Comparison of ENCODE assay signal across 8 mouse cellular contexts in the genomic region with DNA sequence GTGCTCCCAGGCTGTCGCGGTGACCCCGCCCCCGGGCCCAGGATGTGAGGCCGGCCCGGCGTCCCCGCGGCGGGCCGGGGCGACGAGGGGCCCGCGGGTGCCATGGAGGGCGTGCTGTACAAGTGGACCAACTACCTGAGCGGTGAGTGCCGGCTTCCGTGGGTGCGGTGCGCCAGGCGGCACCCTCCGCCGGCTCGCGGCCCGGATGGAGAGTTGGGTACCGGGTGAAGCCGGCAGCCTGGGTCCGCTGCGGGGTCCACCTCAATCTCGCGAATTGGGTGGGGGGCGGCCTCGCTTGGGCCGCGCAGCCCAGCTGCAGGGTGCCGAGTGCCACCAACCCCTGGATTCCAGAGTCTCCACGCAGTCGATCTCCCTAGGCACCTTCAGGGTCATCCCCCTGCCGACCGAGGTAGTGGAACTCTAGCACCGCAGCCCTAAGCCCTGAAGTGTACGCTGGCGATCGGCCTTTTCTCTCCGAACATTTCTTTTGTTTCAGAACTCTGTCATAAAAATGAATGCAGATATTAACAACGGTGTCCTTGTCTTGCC. TPM values are rescaled to one million over a fixed set of nuclear protein-coding genes. Genes with fewer than 3 reads are reported as not detected.
DNase-seq lines count a peak whose midpoint lies in the region; ATAC-seq lines count a peak whose summit lies in the region.

No protein-coding gene starts in this region.

- H3K27me3 ChIP-seq in neural tube, embryonic 11.5 days (ENCODE audit: control insufficient read depth, insufficient read depth, low read length), result no peaks in the 10 kb centered on the region
- H3K27me3 ChIP-seq in limb, embryonic 12.5 days, result no peaks in the 10 kb centered on the region
- no peaks in the 10 kb centered on the region for H3K27me3 ChIP-seq in stomach, embryonic 16.5 days (ENCODE audit: control insufficient read depth, insufficient read depth, low read length)

- peak overlapping the region; percentile 60; the same call in 1 of the 2 replicates for H3K27ac ChIP-seq in neural tube, embryonic 11.5 days (ENCODE audit: low read depth, low read length)
- peak overlapping the region; percentile 85 for H3K27ac ChIP-seq in limb, embryonic 12.5 days
- peak overlapping the region; percentile 73 for H3K27ac ChIP-seq in stomach, embryonic 16.5 days (ENCODE audit: low read length)

- WGBS in neural tube, embryonic 11.5 days, result under 1% methylated on average over 33 of the region's 48 CpGs
- under 1% methylated on average over 39 of the region's 48 CpGs for WGBS in limb, embryonic 12.5 days
- whole genome bisulfite sequencing in stomach, embryonic 16.5 days, result under 1% methylated on average over 47 of the region's 48 CpGs

- H3K4me1 ChIP-seq in neural tube, embryonic 11.5 days (ENCODE audit: control insufficient read depth, insufficient read depth, low read length), result peaks cover 2% of the 10 kb centered on the region
- peaks cover 38% of the 10 kb centered on the region for H3K4me1 ChIP-seq in limb, embryonic 12.5 days (replicated peaks)
- peaks cover 19% of the 10 kb centered on the region; the same call in 1 of the 2 replicates for H3K4me1 ChIP-seq in stomach, embryonic 16.5 days (ENCODE audit: control insufficient read depth, insufficient read depth, low read length)

- peak overlapping the region; percentile 88 for H3K9ac ChIP-seq in neural tube, embryonic 11.5 days (ENCODE audit: low read length)
- peak overlapping the region; percentile 87 for H3K9ac ChIP-seq in limb, embryonic 12.5 days (replicated peaks)
- peak overlapping the region; percentile 83 for H3K9ac ChIP-seq in stomach, embryonic 16.5 days (ENCODE audit: low read length)

- H3K36me3 ChIP-seq in neural tube, embryonic 11.5 days (ENCODE audit: control insufficient read depth, insufficient read depth, low read length), result no peaks in the 10 kb centered on the region
- no peaks in the 10 kb centered on the region for H3K36me3 ChIP-seq in limb, embryonic 12.5 days
- H3K36me3 ChIP-seq in stomach, embryonic 16.5 days (ENCODE audit: control insufficient read depth, insufficient read depth, low read length), result no peaks in the 10 kb centered on the region

- H3K4me2 ChIP-seq in neural tube, embryonic 11.5 days (ENCODE audit: low read depth), result peak overlapping the region; percentile 83
- peak overlapping the region; percentile 71 for H3K4me2 ChIP-seq in limb, embryonic 12.5 days
- H3K4me2 ChIP-seq in stomach, embryonic 16.5 days (ENCODE audit: low read depth, low read length), result peak overlapping the region; percentile 79

- intact Hi-C loops in left cerebral cortex, postnatal 14 days (cut with DNase I), result loop anchor here (10.0 kb wide), 1 partner anchor 569 kb away; no protein-coding TSS in a partner anchor
- intact Hi-C loops in gastrocnemius, postnatal 36 days (cut with DNase I), result loop anchor here (2.0 to 5.0 kb wide), 2 partner anchors 87 to 221 kb away; a partner anchor contains a TSS

- DNase-seq in adrenal gland, postnatal 36 days, result peak; percentile 43 to 49
- DNase-seq in adrenal gland, adult 8-10 months, result no peak
- no peak for DNase-seq in neural tube, embryonic 11.5 days (ENCODE audit: low spot score)
- DNase-seq in neural tube, embryonic 10.5 days (ENCODE audit: extremely low spot score, low spot score), result no peak
- no peak for DNase-seq in left cerebral cortex, postnatal 14 days (ENCODE audit: low spot score in 2 of 2)
- DNase-seq in gastrocnemius, postnatal 36 days, result no peak

- H3K4me3 ChIP-seq in neural tube, embryonic 11.5 days (ENCODE audit: low read depth, low read length), result peak overlapping the region; percentile 82
- H3K4me3 ChIP-seq in limb, embryonic 12.5 days (replicated peaks), result peak overlapping the region; percentile 89
- peak overlapping the region; percentile 91 for H3K4me3 ChIP-seq in stomach, embryonic 16.5 days (replicated peaks; ENCODE audit: low read length)

- ATAC-seq in neural tube, embryonic 11.5 days (ENCODE audit: insufficient read depth, low FRiP score, low TSS enrichment), result peak; percentile 71
- ATAC-seq in limb, embryonic 12.5 days (ENCODE audit: insufficient number of reproducible peaks, insufficient read depth, low FRiP score, low TSS enrichment, low read depth), result peak; percentile 57; the same call in 1 of the 2 replicates
- ATAC-seq in stomach, embryonic 16.5 days (ENCODE audit: insufficient read depth, low FRiP score), result peak; percentile 18; the same call in 1 of the 2 replicates

- no peaks in the 10 kb centered on the region for H3K9me3 ChIP-seq in neural tube, embryonic 11.5 days (ENCODE audit: control insufficient read depth, low read length)
- no peaks in the 10 kb centered on the region for H3K9me3 ChIP-seq in limb, embryonic 12.5 days
- H3K9me3 ChIP-seq in stomach, embryonic 16.5 days (replicated peaks; ENCODE audit: control insufficient read depth, low read length), result no peaks in the 10 kb centered on the region

RNA-seq across cellular contexts. Expression of a gene that starts 0.5 kb away (rescaled TPM):
- 10 to 100 TPM; 18.6 to 23.6 TPM for total RNA-seq in adrenal gland, postnatal 36 days (2021)
- total RNA-seq in adrenal gland, adult 8-10 months (2022), result 10 to 100 TPM; 19.1 to 25.4 (median 20.4) TPM
- polyA plus RNA-seq in neural tube, embryonic 11.5 days (2014; fragmentation: Nextera tagmentation; extraction: Ambion mirVana), result 21.4 and 22.0 TPM in 2 replicates
- polyA plus RNA-seq in limb, embryonic 12.5 days (2016; fragmentation: Nextera tagmentation; extraction: Ambion mirVana), result 24.6 and 26.3 TPM in 2 replicates
- polyA plus RNA-seq in stomach, embryonic 16.5 days (2015; fragmentation: Nextera tagmentation; extraction: Ambion mirVana), result 5.3 and 5.7 TPM in 2 replicates
- 1 to 10 TPM; 8.5 to 9.4 TPM for total RNA-seq in left cerebral cortex, postnatal 14 days (2021)
- 1 to 10 TPM; 2.9 to 3.1 TPM for total RNA-seq in gastrocnemius, postnatal 36 days (2021)

RNA-seq across cellular contexts. Expression of a gene that starts 1.7 kb away (rescaled TPM):
- total RNA-seq in adrenal gland, postnatal 36 days (2021), result 10 to 100 TPM; 18.4 to 24.0 TPM
- 10 to 100 TPM; 27.0 to 38.9 (median 31.5) TPM for total RNA-seq in adrenal gland, adult 8-10 months (2022)
- 20.7 and 21.5 TPM in 2 replicates for polyA plus RNA-seq in neural tube, embryonic 11.5 days (2014; fragmentation: Nextera tagmentation; extraction: Ambion mirVana)
- polyA plus RNA-seq in limb, embryonic 12.5 days (2016; fragmentation: Nextera tagmentation; extraction: Ambion mirVana), result 25.2 and 26.1 TPM in 2 replicates
- 33.9 and 34.2 TPM in 2 replicates for polyA plus RNA-seq in stomach, embryonic 16.5 days (2015; fragmentation: Nextera tagmentation; extraction: Ambion mirVana)
- total RNA-seq in left cerebral cortex, postnatal 14 days (2021), result 1 to 10 TPM; 8.4 to 9.7 TPM
- total RNA-seq in gastrocnemius, postnatal 36 days (2021), result 1 to 10 TPM; 5.2 to 6.0 TPM

RNA-seq across cellular contexts. Expression of a gene that starts 29.1 kb away (rescaled TPM):
- total RNA-seq in adrenal gland, postnatal 36 days (2021), result 10 to 100 TPM; 31.0 to 41.6 TPM
- total RNA-seq in adrenal gland, adult 8-10 months (2022), result 10 to 100 TPM; 34.1 to 73.9 (median 49.6) TPM
- 59.2 and 66.7 TPM in 2 replicates for polyA plus RNA-seq in neural tube, embryonic 11.5 days (2014; fragmentation: Nextera tagmentation; extraction: Ambion mirVana)
- polyA plus RNA-seq in limb, embryonic 12.5 days (2016; fragmentation: Nextera tagmentation; extraction: Ambion mirVana), result 13.9 and 15.0 TPM in 2 replicates
- 6.9 and 8.3 TPM in 2 replicates for polyA plus RNA-seq in stomach, embryonic 16.5 days (2015; fragmentation: Nextera tagmentation; extraction: Ambion mirVana)
- 100 to 1,000 TPM; 163 TPM for total RNA-seq in left cerebral cortex, postnatal 14 days (2021)
- total RNA-seq in gastrocnemius, postnatal 36 days (2021), result 1 to 10 TPM; 2.6 to 3.2 TPM

Comparison
In these comparisons a context has a peak if more than half of its experiments do, and no peak if none do; other contexts are left out.
1. DNase-seq: peak in adrenal gland, postnatal 36 days (2 of 2); none in adrenal gland, adult 8-10 months (single experiment), neural tube, embryonic 11.5 days (single experiment), neural tube, embryonic 10.5 days (single experiment), left cerebral cortex, postnatal 14 days (0 of 2) and gastrocnemius, postnatal 36 days (0 of 2).
2. ATAC-seq: peak in every context shown above with its lines; median percentile 71 in neural tube, embryonic 11.5 days; 57 in limb, embryonic 12.5 days; 18 in stomach, embryonic 16.5 days.
3. RNA of a gene that starts 29.1 kb away (total RNA-seq): 163 TPM in left cerebral cortex, postnatal 14 days, 34.1 to 73.9 TPM in adrenal gland, adult 8-10 months and 31.0 to 41.6 TPM in adrenal gland, postnatal 36 days; 2.6 to 3.2 TPM in gastrocnemius, postnatal 36 days; every median in the first group is over 4 times any median in the second.
4. Peak in every context shown above with its lines, with median percentiles within 50 percentile points of each other: H3K27ac ChIP-seq, H3K4me2 ChIP-seq, H3K4me3 ChIP-seq and H3K9ac ChIP-seq.